Mouse (Mus musculus): ENCODE data around the gene Gpr146.
"Not testable (repeated sequence)": the region's sequence is repeated elsewhere in the genome, so short reads cannot be mapped to it uniquely, and the experiment has no call there.

Gpr146 gene

GRCm38 (mm10) chr5:139381586-139382513, 4.4 kb downstream of the Gpr146 start:
- no peak for DNase-seq (ENCODE audit: low spot score)

DNA sequence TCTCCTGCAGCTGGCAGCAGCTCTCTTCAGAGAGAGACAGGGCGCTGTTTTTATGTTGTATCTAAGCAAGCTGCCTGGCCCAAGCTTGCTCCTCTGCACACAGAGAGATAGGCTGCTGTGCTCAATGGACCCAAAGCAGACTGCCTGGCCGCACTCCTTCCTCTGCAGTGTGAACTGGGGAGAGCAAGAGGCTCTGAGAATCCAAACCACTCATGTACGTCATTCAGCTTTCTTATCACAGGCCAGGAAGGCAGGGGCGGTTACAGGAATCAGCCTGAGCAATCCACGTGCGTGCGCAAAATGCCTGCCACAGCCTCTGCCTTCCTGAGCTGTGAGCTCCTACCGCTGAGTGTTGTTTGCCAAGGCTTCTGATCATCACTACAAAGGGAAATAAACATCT, 5.3 kb downstream of the Gpr146 start:
- no peak for DNase-seq (ENCODE audit: low spot score)

DNA sequence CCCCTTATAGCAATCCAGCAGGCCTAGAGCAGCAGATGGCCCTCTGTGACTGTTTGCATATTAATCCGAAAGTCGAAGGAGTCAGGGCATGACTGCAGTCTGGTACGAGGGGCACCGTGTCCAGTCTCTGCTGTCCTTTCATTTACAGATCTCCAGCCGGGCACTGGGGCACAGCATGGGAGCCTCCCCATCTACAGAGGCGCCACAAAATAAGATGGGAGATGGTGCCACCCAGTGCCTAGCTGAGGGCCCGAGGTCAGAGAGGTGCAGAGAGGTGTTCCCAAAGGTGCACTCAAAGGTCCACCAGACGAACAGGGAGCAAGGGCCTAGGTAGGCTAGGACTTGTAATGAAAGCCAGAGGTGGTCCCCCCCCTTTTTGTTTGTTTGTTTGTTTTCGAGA, 5.7 kb downstream of the Gpr146 start:
- no peak for DNase-seq (ENCODE audit: low spot score)

DNA sequence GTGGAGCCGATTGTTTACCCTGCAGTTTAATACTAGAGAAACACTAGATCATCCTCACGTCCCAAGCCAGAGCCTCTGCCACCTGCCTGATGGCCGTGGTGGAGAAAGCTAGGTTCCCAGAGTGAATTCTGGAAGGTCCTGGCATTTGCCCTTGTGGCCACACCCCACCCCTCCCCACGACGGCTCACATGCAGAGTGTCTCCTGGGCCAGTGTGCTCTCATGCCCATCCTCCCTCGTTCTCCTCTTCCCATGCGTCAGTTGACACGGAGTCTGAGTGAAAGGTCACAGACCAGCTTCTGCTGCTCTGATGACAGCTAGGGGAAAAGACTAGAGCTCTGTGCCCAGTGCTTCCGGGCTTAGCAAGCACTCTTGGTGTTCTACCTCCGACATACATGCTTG, 7.0 kb downstream of the Gpr146 start:
- DNase-seq (ENCODE audit: low spot score) = no peak

- DNase-seq (ENCODE audit: low spot score) = no peak
Measured at GRCm38 (mm10) chr5:139386047-139386446, 8.6 kb downstream of the Gpr146 start.

DNA sequence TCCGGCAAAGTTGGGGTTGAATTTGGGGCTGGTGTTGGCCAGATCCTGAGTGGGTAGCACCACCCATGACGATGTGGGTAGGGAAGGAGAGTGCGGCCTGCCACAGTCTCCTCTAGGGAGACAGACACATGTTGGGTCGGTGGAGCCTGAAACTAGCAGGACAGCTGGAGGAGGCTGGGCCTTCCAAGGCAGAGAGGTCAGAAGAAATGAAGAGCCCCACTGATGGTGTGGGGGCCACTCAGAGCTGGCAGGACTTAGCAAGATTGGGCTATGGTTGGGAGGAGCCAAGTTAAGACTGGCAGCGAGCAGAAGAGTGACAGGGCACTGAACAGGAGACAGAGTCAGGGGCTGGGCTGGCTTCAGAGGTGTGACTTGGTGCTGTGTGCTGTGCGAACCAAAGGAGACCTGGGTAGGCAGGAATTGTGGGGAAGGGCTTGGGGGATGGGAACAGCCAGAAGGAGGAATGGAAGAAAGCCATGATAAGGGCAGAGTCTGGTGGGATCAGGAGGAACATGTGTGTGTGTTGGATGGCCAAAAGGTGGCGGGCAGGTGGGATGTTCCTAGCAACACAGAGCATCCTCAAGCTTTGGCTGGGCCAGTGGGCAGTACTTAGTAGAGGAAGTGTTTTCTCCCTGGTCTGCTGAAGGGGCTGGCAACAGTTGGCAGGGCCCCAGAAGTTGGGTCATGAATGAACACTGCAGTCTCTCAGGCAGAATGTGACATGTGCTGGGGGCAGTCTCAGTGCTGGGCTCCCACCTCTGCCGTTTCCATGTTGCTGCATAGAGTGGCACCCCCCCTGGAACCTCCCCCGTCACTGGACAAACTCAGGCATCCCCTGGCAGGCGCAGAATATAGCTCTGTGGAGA, 10.1 kb downstream of the Gpr146 start:
- no peak for DNase-seq (ENCODE audit: low spot score)

DNA sequence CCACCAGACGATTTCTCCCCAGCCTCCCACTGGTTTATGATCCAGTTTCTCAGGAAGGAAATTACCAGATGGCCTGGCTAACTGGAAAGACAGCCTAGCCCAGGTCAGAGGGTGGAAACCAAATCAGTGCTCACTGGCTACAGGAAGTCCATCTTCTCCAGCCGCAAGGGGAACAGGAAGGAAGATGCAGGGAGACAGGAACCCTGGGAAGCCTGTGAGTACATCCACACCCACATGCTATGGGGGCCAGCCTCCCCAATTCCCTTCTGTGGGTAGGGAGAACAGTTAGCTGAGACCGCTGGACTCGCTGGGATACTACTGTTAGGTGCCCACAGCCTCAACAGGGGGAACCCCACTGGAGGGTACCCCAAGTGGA, 10.7 kb downstream of the Gpr146 start:
- no peak for DNase-seq (ENCODE audit: low spot score)

DNA sequence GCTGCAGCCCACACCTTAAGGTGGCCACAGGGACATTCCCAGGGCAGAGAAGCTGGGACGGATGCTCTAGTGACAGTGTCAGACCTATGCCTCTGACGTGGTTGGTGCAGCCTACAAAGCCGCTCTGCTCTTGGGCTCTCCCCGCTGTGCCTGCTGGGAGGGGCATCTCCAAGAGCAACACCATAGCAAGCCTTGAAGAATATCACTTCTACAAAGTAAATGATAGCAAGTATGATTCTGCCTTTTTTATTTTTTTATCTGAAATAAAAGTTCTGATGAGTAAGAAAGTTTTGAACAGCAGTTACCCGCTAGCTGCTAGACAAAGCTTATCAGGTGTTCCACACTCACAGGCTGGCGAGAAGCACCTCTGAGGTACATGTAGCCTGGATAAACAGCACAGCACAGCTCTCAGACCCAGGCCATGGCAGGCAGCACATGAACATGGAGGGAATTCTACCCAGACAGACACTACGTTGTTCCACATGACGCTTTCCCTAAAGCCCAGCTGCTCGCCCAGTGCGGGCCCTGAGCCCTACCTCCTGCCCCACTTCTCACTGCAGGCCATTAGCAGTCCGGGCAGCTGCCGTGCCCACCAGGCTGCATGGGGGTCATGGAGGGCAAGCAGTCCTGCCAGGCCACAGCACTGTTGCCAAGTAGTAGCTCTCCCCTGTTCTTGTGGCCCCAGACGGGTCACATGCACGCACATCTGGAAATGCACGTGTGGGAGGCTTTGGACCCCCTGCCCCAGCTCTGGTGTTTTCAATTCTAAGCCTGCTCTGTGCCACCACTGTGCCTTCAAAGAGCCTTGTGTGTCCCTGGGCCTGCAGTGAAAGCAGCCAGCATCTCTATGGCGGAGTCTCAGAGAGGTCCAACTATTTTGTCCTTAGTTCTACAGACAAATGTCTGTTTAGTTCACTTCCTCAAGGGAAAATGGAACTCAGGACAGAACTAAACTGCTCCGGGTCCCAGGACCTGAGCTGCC, 11.5 kb downstream of the Gpr146 start:
- no peak for DNase-seq (ENCODE audit: low spot score)

GRCm38 (mm10) chr5:139389676-139390061, 12.2 kb downstream of the Gpr146 start:
- no peak for DNase-seq (ENCODE audit: low spot score)

- DNase-seq (ENCODE audit: low spot score) = not testable (repeated sequence)
Measured at GRCm38 (mm10) chr5:139390324-139391119, 13.0 kb downstream of the Gpr146 start.

GRCm38 (mm10) chr5:139391309-139391990, 14.0 kb downstream of the Gpr146 start:
- DNase-seq (ENCODE audit: low spot score) = no peak

DNA sequence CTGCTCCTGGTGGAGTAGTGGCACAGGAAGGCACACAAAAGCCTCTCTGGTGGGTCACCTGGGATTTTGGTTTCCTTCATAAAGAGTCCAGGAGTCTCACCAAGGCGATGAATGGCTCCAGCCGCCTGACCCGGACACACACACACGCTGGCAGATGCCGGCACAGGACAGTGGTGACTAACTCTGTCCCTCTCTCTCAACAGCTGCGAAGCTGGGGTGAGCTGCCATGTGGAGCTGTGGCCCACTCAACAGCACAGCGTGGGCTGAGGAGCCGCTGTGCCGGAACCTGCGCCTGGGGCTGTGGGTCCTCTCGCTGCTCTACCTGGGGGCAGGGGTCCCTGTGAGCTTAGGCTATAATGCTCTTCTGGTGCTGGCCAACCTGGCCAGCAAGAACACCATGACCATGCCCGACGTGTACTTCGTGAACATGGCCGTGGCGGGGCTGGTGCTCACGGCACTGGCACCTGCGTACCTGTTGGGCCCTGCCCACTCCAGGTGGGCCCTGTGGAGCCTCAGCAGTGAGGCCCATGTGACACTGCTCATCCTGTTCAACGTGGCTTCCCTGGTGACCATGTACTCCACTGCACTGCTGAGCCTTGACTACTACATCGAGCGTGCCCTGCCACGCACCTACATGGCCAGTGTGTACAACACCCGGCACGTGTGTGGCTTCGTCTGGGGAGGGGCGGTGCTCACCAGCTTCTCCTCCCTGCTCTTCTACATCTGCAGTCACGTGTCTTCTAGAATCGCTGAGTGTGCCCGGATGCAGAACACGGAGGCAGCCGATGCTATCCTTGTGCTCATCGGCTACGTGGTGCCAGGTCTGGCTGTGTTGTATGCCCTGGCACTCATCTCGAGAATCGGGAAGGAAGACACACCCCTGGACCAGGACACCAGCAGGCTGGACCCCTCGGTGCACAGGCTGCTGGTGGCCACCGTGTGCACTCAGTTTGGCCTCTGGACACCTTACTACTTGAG, 15.0 kb downstream of the Gpr146 start:
- no peak for DNase-seq (ENCODE audit: low spot score)

DNA sequence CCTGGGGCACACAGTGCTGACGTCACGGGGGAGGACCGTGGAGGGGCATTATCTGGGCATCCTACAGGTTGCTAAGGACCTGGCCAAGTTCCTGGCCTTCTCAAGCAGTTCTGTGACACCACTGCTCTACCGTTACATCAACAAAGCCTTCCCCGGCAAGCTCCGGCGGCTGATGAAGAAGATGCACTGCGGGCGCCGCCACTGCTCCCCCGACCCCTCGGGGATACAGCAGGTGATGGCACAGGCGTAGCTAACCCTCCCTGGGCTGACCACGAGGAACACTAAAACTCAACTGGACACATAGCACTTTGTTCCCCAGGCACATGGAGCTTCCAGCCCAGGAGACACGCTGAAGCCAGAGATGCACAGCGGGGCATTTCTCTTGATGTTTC, 15.7 kb downstream of the Gpr146 start:
- no peak for DNase-seq (ENCODE audit: low spot score)

DNA sequence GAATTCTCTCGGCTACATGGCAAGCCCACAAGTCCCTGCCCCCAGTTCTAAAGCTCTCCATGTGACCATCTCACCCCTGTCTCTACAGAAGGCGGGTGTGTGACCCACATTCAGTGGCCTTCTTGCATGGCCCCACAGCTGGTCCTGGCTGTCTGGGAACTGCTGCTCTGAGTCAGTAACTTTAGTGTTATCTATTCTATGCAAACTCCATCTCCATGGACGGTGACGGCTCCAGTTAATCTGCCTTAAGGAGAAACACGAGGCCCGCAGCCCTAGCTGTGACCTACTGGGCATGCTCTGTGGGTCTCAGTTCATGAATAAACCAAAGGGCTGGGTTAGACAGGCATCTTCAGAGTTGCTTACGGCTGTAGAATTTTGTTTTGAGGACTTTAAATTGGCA, 16.9 kb downstream of the Gpr146 start:
- DNase-seq (ENCODE audit: low spot score) = no peak

GRCm38 (mm10) chr5:139395528-139395927, 18.0 kb downstream of the Gpr146 start:
- DNase-seq (ENCODE audit: low spot score) = no peak

- no peak for DNase-seq (ENCODE audit: low spot score)
Measured at GRCm38 (mm10) chr5:139397359-139397916, 19.9 kb downstream of the Gpr146 start.

- DNase-seq (ENCODE audit: low spot score) = peak; percentile 91
Measured at GRCm38 (mm10) chr5:139397959-139398753, 20.7 kb downstream of the Gpr146 start.

- DNase-seq (ENCODE audit: low spot score) = no peak
Measured at GRCm38 (mm10) chr5:139398786-139399185, 21.3 kb downstream of the Gpr146 start.

All from retina, embryonic 14.5 days (tissue).